Mouse (Mus musculus): ENCODE measurements at regions not wholly inside any gene's neighbourhood (a gene's known extent, or its start where the extent isn't known, plus 50 kb on each side); places are given as distances from the start of the nearest gene placed in this dataset.

DNA sequence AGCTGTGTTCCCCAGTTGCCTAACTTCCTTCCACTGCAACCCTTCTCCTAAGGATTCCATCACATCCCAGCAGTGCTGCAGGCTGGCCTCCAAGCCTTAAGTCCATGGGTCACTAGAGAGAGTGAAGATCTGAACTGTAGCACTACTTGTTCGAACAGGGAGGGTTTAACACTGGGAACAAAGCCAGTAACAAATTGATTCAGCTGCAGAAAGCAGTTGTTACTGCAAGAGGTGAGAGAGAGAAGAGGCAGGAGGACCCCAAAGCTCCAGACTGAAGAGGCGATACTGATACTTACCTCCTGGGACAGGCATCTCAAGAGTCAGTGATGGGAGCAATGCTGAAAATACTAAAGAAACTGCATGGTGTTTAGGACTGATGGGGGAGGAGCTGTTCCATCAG is 600.1 kb upstream of the Cdh5 start:
- no peak for DNase-seq (ENCODE audit: low spot score)

DNA sequence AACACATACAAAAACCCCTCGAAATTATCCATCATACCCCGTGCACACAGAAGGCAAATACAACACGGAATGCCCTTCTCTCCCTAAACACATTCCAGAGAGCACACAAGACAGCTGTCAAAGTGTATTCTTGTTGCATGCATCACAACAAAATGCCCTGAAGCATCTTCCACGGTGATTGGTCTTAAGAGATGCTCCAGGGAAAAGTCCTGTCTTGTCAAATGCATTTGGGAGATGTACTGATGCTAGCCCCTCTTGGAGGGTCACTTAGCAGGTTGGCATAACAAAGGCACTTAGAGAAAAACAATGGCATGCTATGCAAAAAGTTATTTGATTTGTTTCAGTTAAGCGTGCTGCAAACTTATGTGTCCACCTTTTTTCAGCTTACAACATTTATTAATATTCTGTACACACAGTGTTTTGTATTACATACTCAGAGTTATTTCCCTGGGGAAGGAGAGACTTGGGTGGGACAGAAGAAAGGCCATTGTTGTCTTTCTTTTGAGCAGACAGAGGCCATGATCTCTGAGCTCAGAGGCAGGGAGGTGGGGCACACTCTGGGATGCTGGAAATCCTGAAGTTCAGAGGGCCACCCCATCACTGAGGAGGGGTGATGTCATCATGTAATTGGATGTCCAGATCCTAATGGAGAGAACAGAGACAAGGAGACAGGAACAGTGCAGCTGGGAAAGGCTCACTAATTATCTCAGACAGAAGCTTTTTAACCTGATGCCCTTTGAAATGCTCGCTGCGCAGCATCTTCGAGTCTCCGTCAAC is 598.2 kb upstream of the Cdh5 start:
- no peak for DNase-seq (ENCODE audit: low spot score)

DNA sequence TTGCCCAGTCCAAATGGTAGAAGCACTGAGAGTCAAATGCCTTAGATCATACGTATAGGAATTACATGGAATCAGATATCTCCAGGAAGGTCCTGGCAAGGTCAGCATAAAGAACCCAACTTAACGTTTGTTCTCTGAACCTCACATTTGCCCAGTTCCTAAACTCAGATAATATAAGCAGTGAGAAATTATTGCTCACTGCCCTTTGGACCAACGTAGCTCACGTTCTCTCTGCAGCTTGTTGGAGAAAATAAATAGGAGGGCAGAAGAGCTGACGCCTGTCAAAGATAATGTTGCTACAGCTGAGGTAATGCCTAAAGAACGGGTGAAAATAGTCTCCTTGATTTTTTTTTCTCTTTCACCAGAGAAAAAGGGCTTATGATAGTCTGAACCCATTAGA is 595.1 kb upstream of the Cdh5 start:
- DNase-seq (ENCODE audit: low spot score), result no peak

DNA sequence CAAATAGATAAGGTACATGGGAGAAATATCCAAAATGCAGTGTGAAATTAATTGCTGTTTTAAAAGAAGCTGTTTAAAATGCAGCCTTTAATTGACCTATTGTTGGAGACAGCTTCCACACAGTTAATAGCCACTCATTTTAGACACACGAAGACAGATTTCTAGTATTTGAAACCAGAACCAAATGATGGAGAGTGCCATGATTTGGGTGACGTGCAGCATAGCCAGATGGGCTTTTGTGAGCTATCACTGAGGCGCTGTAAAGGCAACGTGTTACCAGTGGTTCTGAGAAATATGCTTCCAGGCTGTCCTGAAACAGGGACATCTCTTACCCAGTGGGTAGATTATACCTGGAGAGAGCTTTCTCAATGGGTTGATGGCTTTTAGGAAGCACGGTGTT is 594.4 kb upstream of the Cdh5 start:
- DNase-seq (ENCODE audit: low spot score), result no peak

DNA sequence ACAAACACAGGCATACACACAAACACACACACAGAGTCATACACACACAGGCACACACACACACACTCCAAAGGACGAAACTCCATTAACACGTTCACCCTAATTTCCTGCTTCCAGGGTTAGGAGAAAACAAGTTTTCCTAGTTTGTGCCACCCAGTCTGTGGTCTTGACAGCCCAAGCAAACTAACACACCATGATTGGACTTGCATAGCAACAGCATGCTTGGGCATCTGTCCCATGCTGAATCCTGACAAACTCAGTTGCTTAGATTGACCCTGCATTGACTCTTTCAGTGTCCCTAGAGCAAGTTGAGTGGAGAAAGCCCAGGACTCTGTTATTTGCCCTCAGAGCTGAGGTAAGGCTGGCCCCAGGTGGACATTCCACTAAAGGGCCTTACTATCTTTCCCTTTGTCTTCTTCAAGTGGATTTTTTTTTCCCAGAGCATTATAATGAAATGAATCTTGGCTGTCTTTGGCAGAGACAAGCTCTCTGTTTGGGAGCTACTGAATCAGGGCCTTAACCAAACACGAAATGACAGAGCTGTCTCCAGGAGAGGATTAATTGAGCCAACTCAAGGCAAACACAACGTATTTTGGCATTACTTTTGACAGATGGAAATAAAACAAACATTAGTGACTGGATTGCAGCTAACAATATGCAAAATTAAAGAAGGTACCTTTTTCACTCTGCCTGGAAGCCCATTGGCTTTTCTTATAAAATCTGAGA is 581.1 kb upstream of the Cdh5 start:
- no peak for DNase-seq (ENCODE audit: low spot score)

DNA sequence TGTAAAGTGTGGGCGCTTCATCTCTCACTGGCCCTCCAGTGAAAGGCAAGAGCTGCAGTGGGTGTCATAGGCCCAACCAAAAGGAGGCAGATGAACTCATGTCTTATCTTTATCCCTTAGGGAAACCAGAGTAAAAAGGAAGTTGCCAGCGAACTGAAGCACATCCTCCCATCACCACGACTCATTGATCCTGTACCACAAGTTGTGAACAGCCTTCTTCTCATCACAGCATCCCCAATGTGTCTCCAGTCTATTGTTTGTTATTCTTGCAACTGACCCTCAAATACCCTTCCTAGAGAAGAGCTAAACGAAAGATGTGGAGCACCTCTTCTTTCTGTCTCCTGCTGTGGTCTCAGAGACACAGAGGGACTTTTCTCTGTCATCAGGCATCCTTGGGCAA is 570.5 kb upstream of the Cdh5 start:
- DNase-seq (ENCODE audit: low spot score), result no peak

DNA sequence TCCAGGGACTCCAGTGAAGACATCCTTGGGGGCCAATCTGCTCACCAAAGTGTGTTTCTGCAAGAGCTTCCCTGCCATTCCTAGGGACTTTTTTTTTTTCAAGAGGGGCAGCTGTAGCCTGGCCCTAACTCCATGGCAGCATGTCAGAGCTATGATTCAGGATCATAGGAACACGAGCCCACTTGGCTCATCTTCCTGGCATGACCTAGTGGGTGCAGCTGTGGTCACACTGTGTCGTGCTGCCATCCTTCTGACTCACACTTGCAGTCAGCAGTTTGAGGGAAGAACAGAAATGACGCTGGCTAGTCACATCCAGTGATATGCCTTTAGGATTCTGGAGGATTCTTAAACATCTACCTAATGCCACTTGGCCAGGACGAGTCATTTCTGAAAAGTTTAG is 566.5 kb upstream of the Cdh5 start:
- DNase-seq (ENCODE audit: low spot score), result no peak

DNA sequence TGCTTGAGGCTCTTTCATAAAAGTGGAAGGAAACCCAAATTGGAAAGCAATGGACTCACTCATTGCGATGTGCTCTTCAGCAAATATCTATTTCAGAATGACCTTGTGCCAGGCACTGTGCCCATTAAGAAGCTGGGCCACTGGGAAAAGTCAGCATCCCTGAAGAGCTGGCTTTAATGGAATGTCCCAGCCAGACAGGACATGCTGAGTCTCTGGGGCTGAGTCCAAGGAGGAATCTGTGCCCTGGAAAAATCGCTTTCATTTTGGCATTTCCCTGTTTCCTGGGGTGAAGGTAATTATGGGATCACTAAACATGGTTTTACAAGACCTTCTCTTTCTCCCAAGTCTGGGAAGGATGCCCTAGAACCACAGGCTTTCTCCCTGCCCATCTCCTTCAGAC is 564.6 kb upstream of the Cdh5 start:
- DNase-seq (ENCODE audit: low spot score), result no peak

DNA sequence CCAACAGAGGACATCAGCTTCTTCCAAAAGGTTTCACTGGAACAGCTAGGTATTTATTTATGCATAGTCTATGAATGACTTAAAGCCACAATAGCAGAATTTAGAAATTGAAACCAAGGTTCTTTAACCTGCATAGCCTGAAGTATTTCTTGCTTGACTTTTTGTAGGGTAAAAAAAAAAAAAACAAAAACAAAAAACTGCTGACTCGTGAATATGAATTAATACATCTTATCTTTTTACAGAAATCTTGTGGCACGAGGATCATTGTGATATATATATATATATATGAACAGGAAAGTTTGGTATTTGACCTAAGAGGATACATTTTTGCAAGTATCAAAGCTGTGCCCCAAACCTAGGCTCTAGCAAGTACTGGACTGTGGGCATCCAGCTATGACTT is 559.5 kb upstream of the Cdh5 start:
- DNase-seq (ENCODE audit: low spot score), result no peak

DNA sequence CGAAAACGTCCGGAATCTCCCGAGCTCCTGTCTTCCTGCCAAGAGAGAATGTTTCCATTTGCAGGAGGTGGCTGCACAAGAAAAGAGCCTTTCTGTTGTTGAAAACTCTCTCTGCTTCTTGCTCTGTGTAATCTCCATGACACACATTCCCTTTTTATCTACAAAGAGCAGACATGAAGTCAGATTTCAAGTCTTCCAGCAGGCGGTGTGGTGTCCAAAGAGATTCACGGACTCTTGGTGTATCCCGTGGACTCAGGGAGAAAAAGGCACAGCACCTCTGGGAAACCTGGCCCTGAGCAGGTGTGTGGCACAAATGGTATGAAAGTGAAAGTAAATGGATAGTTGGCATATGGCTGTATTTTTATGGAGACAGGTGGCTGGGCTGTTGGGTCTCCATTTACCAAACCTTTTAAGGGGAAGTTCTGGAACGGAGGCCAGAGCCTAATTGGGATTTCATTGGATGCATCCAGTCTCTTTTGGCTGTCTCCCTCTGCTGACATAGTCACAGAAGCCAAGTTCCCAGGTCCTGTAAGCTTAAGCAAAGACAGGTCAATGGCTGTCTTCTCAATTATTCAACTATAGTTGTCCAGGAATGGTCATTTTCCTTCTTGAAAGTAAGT is 549.4 kb upstream of the Cdh5 start:
- no peak for DNase-seq (ENCODE audit: low spot score)

DNA sequence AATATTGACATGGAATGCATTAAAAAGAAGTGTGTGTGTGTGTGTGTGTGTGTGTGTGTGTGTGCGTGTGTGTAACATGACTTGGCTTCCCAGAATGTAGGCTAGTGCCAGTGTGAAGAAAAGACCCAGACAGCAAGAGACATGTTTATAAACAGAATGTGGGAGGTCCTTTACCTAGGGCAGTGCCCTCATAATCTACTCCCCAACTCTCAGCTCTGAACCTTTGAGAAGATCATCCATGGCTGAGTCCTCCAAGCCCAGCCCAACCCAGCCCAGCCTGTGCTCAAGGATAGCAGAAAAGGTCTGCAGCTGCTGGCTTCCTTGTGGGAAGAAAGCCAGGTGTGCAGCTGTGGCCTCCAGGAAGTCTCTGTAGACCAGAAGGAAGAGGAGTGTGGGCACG is 539.8 kb upstream of the Cdh5 start:
- no peak for DNase-seq (ENCODE audit: low spot score)

DNA sequence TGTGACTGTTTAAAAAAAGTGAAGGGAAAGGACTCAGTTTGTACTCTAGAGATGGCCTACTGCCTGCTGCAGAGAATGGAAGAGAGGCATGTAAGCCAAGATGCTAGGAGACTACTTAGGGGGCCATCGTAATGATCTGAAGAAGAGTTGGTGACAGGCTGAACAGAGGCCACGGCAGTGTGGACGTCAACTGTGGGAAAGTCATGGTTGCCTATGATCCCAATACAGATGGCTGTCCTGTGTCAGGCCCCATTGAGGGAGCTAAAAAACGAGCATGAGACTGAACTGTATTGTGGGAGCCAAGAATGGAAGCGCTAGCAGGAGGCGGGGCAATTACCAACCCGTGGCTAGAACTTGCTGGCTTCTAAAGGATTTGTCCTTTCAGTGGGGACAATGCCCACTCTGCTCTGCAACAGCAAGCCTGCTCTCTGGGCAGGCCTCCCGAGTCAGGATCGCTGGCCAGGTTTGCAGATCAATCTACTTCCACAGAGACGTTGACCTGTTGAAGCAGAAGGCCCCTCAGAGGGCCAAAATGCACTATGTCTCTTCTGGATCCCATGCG is 530.5 kb upstream of the Cdh5 start:
- DNase-seq (ENCODE audit: low spot score), result no peak

DNA sequence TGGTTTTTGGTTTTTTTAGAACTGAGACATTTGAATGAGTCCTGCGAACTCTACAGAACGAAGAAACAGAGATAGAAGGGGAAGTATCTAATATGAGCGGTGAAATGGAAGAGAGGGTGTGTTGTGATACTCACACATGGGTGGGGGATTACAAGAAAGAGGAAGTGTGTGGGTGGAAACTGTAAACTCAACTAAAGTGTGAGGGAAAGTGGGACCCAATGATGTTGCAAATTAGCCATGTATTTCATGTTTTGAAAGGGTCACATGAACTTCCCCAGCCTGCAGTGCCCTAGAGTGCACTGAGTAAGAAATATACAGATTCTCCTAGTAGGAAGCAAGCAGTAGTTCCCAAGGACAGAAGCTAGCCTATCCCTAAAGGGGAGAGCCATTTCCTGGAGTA is 524.3 kb upstream of the Cdh5 start:
- no peak for DNase-seq (ENCODE audit: low spot score)

DNA sequence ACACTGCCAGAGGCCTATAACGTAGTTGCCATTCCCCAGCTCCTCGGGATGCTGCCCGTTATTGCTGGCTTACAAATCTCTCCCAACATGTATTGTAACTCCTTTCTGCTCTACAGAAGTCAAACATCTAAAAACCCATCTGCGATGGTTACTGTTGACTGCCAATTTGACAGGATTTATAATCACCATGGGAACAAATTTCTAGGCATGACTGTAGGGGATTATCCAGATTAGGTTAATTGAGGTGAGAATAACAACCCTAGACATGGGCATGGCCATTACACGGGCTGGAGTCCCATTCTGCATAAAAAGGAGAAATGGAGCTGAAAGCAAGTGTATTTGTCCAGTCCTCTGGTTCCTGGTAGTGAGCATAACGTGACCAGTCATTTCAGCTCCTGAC is 523.4 kb upstream of the Cdh5 start:
- no peak for DNase-seq (ENCODE audit: low spot score)

DNA sequence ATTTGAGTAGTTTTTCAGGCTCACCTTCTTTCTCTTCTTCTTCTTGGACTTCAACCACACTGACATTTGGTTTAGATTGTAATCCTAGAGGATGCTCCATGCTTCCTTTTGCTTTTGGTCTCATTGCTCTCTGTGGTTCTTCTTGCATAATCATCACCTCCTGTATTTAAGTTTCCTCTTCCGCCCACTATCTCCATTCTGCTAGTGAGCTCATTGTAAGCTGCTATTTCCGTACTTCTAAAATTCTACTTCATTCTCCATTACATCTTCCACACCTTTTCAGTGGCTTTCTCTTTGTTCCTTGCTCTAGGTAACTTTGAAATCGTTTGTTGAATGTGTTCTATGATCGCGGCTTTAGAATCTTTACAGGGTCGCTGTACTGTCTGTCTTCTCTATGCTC is 493.1 kb upstream of the Cdh5 start:
- DNase-seq (ENCODE audit: low spot score), result no peak

DNA sequence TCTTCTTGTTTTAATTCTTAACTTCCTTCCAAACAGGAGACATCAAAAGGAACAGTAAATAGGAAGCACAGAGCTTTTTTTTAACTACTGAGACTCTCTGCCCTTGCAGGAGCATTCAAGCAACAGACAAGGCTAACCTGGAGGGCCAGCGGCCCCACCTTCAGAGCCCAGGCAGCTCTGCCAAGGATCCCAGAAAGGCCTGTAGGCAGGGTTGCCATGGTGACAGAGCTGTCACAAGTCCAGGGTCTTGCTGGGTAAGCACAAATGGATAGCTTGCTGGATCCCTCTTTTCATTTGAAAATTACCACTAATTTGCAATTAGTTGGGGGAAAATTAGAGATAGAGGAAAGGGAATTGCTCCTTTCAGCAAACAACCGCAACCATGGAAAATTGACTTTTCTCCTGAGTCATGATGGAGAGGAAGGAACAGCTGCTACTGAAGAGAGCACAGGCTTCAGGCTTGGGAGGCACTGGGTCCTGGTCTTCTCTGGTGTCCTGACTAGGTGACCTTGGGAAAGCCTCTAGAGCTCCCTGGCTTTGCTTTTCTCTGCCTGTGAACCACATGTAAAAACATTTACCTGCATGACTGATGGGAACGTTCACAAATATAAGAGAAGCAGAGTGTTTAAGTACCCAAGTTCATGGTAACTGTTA is 477.5 kb upstream of the Cdh5 start:
- DNase-seq (ENCODE audit: low spot score), result no peak

DNA sequence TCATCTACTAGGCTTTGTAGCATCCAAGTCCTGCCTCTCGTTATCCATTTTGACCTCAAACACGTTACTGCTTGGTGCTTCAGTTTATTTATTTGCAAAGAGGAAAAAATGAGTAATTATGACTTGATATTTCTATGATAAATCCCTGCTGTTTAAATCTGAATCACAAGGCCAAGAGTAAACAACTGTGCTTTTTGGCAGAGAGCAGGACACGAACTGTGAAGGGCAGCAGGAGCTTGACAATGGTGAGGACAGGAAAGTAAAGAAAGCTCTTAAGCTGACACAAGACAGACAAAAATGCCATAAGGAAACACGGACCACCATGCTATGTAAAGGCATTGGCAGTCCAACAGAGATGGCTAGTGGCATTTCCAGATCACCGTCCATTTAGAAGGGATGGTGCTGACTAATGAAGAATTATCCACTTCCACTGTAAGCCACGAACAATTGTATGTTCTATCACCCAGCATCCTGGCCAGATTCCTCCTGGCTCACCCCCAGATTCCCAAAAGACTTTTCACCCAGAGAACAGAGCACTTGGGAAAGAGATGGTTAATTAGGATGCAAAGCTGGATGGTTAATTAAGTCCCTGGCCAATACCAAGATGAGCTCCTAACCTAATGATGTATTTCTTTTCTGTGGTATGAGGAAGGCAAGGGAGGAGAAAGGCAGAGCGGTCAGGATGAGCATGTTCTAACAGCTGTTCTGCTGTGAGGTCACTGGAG is 476.1 kb upstream of the Cdh5 start:
- no peak for DNase-seq (ENCODE audit: low spot score)

DNA sequence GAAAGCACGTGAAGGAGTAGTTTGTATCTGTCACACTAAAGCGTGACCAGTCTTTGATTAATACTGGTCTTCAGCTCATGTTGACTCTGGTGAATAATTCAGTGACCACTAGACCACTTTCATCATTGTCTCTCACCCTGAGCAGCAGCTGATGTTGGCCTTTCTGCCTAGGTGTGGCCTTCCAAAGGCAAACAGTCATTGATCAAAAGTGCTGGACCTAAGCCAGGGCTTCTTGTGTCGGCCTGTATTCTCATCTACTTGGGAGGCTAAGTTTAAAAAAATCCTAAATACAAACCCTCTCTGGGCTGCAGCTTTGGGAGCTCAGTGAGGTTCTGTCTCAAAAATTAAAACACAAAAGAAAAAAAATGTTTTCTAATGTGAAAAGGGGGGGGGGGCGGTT is 475.0 kb upstream of the Cdh5 start:
- DNase-seq (ENCODE audit: low spot score), result no peak

DNA sequence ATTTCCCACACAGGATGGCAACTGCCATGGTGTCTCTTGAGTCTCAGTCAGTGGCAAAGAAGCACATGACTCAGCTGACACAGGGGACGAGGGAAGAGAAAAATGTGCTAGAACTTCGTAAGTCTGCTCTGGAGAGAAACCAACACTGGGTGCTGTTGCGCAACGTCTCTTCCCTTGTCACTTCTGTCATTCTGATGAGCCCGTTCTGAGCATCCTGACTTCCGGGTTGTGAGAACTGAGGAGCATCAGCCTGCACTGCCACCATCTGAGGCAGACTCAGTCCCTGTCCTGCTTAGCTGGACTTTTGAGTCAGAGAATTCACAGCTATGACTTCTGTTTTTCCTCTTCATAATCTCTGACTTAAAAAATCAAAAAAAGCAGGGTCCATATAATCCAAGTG is 468.9 kb upstream of the Cdh5 start:
- no peak for DNase-seq (ENCODE audit: low spot score)

DNA sequence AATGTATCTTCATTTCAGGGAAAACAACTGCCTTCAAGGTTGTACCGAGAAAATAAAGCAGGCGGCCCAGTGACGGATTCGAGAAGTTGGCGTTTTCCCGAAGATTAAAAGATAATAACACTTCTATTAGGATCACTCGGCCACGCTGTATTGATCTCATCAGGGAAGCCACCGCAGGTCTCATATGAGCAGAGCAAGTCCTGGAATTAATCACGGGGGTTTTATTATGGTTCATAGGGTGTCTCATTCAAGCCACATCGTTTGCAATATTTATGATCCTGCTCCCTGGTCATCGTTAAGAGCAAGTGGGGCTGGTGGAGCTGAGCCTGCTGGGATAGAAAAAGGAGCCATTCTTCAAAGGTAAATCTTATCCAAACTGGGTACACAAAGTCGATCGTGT is 466.5 kb upstream of the Cdh5 start:
- DNase-seq (ENCODE audit: low spot score), result no peak

DNA sequence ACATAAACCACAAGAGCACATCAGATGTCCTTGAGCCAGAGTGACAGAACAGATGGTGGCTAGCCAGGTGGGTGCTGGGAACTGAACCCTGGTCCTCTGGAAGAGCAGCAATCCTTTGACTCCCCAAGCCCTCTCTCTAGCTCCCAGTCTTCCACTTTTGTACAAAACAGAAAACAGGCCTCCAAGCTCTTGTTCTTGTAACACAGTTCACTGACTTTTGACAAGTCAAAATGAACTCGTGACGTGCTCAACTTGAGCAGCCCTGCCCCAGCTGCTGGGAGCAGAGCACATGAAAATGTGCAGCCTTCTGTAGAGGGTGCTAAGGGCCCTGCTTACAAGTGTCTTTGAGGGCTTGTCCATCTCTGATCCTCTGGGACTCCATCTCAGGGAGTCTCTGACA is 457.8 kb upstream of the Cdh5 start:
- DNase-seq (ENCODE audit: low spot score), result no peak

DNA sequence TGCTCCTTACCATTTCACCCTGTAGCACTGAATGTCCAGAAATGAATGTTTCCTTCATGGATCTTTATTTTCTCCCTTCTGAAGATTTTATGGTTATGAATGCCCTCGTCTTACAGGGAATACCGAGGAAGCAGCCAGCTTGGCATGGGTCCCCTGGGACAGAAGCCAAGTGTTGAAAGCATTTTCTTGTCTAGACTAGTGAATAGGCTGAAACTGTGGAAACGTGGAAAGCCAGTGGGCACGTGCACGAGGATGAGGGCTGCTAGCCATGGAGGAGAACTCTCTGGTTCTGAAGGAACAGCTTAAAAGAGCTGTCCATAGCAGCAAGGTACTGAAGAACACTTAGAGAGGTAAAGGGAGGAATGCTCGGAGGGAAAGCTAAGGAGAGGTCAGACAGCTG is 457.3 kb upstream of the Cdh5 start:
- DNase-seq (ENCODE audit: low spot score), result no peak
